Mouse (Mus musculus): Measurements from ENCODE around the gene Serf1.

GRCm38 (mm10) chr13:100156624-100157023 lies 48.8 kb downstream of the Serf1 start:
- TF ChIP-seq MAFK (IDR thresholded peaks at IDR 0.05; ENCODE audit: insufficient read depth, low read depth, low read length): no peak
- no peak for TF ChIP-seq ZC3H11A (IDR thresholded peaks at IDR 0.05; ENCODE audit: borderline replicate concordance, low read depth, low read length)

All from ES-E14 (cell line).